Mouse (Mus musculus): ENCODE data around the gene Ccdc167.

DNA sequence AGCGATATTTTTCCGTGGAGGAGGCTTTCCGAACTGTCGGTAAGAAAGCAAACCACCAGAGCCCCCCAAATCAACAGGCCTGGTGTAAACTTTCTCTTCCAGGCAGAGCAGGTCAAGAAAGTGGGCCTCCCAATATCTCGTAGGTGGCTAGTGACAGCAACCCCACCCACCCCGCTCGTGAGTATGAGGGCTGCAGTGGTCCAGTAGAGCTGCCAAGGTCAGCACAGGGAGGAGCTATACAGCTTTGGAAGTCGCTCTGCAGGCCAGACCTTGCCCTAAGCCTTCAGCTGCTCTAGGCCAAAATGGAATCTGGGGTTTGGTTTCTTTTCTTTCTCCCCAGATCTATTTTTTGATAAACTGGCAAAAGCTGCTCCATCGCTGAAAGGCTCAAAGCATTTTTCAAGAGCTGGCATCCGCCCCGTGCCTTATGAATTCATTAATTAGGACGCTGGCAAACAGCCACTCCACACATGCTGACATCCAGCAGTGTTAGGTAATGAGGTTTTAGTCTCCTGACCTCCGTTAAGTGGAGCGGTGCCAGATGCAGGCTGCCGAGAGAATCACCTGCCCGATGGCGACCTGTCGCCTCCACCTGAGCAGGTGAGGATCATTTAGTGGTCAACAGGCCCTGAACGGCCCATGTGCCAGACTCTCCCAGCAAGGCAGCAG is 5.6 kb downstream of the Ccdc167 start:
- TF ChIP-seq CTCF (IDR thresholded peaks at IDR 0.05; ENCODE audit: control insufficient read depth, insufficient read depth, insufficient replicate concordance, low read depth, low read length) (no peak), POLR2A (IDR thresholded peaks at IDR 0.05; ENCODE audit: control insufficient read depth, low read depth, low read length) (no peak)
